ENCODE assay signal across 8 mouse cellular contexts in the genomic region with DNA sequence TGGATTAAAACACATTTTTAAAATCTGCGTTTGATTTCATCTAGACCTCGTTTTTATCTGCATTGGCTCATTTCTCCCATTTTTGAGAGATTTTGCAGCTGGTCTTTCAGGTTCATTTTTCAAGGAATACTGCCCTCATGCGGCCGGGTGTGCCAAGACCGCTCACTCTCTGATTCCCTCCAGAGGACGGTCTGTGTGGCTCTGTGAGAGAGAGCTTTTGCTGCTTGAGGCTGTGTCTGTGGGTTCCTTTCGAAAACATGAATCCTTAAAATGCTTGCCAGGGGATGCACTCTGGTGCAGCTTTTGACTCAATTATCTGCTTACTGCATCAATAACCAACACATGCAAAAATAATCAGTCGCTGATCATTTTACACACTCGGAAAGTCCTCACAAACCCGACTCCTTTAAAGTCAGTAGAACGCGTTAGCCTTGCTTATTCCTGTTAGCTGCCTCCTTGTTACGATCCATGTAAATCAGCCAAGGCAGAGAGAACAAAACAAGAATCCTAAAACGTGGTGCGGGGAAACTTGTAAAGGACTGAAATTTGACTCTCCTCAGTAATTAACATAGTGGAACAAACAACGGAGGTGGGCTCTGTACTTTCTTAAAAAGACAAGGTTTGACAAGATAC. TPM values are rescaled to one million over a fixed set of nuclear protein-coding genes. Genes with fewer than 3 reads are reported as not detected.
DNase-seq lines count a peak whose midpoint lies in the region; ATAC-seq and TF ChIP-seq lines count a peak whose summit lies in the region.

No protein-coding gene starts in this region.

- intact Hi-C loops in gastrocnemius, adult 2 months (cut with DNase I): loop anchor here (2.0 to 10.0 kb wide), 4 partner anchors 84 to 968 kb away; partner anchors contain the start of genes Pon2 and Pon3

- DNase-seq in adrenal gland, adult (ENCODE audit: inconsistent age in 2 of 2, low spot score in 1 of 2): peak; percentile 78 to 94
- DNase-seq in gastrocnemius, adult 2 months: peak; percentile 84
- peak; percentile 73 for DNase-seq in left cerebral cortex, adult 11 months (ENCODE audit: low spot score)
- DNase-seq in lung, postnatal 25 days (ENCODE audit: low spot score): peak; percentile 83
- peak; percentile 49 for DNase-seq in retina, postnatal 7 days (ENCODE audit: low read depth, low spot score)
- DNase-seq in thymus, postnatal 4 days: peak; percentile 80

- no peaks in the 10 kb centered on the region for H3K27me3 ChIP-seq in hindbrain, embryonic 16.5 days (replicated peaks; ENCODE audit: control insufficient read depth, insufficient read depth, low read length)

- no peaks in the 10 kb centered on the region for H3K9me3 ChIP-seq in hindbrain, embryonic 16.5 days (ENCODE audit: control insufficient read depth, low read length)

- H3K4me1 ChIP-seq in hindbrain, embryonic 16.5 days (ENCODE audit: control insufficient read depth, insufficient read depth, low read depth, low read length): peaks cover 31% of the 10 kb centered on the region

- under 1% methylated on average over 16 of the region's 16 CpGs for WGBS in hindbrain, embryonic 16.5 days

- H3K9ac ChIP-seq in hindbrain, embryonic 16.5 days (ENCODE audit: low read depth, low read length): peak overlapping the region; percentile 0; the same call in 1 of the 2 replicates

- H3K4me2 ChIP-seq in hindbrain, embryonic 16.5 days (ENCODE audit: low read length): peak overlapping the region; percentile 54

- H3K27ac ChIP-seq in gastrocnemius, adult 2 months: peak overlapping the region; percentile 67
- H3K27ac ChIP-seq in hindbrain, embryonic 16.5 days (ENCODE audit: low read depth, low read length): peak overlapping the region; percentile 5

- ATAC-seq in common myeloid progenitor, adult 5-6 weeks (replicated peaks; ENCODE audit: low read depth, poor library complexity, severe bottlenecking): peak; percentile 85
- peak; percentile 80 for ATAC-seq in hindbrain, embryonic 16.5 days

- TF ChIP-seq CTCF in gastrocnemius, adult 2 months (IDR thresholded peaks at IDR 0.05): peak; percentile 91

- H3K36me3 ChIP-seq in hindbrain, embryonic 16.5 days (ENCODE audit: control insufficient read depth, insufficient read depth, low read length): no peaks in the 10 kb centered on the region

- peak overlapping the region; percentile 64 for H3K4me3 ChIP-seq in gastrocnemius, adult 2 months
- peak overlapping the region; percentile 5 for H3K4me3 ChIP-seq in hindbrain, embryonic 16.5 days (ENCODE audit: low read length)

RNA-seq across cellular contexts. Expression of gene Asb4, which starts 0.5 kb away (rescaled TPM):
- total RNA-seq in common myeloid progenitor, adult 5-6 weeks (2017): not detected in 2 replicates
- total RNA-seq in gastrocnemius, adult 2 months (2021): 10 to 100 TPM; 13.1 to 13.4 TPM
- 15.4 and 16.9 TPM in 2 replicates for polyA plus RNA-seq in hindbrain, embryonic 16.5 days (2015; fragmentation: Nextera tagmentation; extraction: Ambion mirVana)

Comparison
In these comparisons a context has a peak if more than half of its experiments do, and no peak if none do; other contexts are left out.
1. Peak in every context shown above with its lines: DNase-seq, ATAC-seq, H3K4me3 ChIP-seq and H3K27ac ChIP-seq.
2. RNA of gene Asb4, which starts 0.5 kb away (total RNA-seq): 13.1 to 13.4 TPM in gastrocnemius, adult 2 months; not detected in common myeloid progenitor, adult 5-6 weeks; every median in the first group is over 10 times any median in the second.